Mouse (Mus musculus): Measurements from ENCODE around the gene Upk3a. TPM values are rescaled to one million over a fixed set of nuclear protein-coding genes. Genes with fewer than 3 reads are reported as not detected.

The Upk3a gene
- total RNA-seq, 2 experiments from 2014 or later, result not detected

GRCm38 (mm10) chr15:85054098-85054497, 37.2 kb downstream of the Upk3a start:
- no peak for DNase-seq

DNA sequence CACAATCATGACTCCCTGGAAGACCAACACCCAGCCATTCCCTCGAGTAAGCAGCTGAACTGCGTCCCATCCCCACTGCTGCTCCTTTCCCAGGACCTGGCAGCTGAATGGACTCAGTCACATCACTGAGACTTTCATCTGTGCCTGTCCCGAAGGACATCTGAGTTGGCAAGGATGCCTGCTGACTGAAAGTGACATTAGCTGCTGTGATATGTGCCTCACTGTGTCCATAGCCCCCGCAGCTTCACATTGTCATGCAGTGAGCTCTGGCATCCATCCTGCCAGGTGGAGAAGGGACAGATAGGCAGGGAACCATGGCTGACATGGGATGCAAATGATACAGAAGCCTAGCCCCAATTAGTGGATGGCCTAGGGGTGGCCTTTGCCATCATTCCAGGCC, 38.2 kb downstream of the Upk3a start:
- DNase-seq, result no peak

DNA sequence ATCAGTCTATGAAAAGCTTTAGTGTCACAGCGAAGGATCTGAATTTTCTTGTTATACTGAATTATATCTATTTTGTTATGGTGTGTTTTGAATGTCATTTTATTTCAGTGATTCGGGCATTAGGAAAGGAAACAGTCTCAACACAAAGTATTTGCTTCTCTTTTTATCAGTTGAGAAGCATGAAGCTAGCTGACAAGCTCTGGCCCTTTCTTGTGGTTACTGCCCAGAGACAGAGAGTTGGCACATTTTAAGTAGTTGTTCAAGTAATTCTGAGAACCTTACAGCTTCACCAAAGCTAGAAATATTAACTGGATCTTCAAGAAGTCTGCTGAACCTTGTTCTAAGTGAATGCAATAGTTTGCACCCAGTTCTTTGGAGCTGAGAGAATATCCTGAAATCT, 46.5 kb downstream of the Upk3a start:
- DNase-seq, result no peak

- DNase-seq, result no peak
Measured at GRCm38 (mm10) chr15:85070561-85070960, 53.6 kb downstream of the Upk3a start.

Other genes starting within 250 kb of the Upk3a start
- gene Phf21b, start 161.1 kb upstream of the Upk3a start, total RNA-seq (2021), result 1 to 10 TPM; 1.1 to 1.2 TPM
- gene Gm29666, start 97.1 kb upstream of the Upk3a start, total RNA-seq (2021), result under 1 TPM; 0.14 to 0.32 TPM
- 10 to 100 TPM; 14.5 to 17.9 TPM for gene Nup50, start 93.7 kb upstream of the Upk3a start, total RNA-seq (2021)
- gene 5031439G07Rik, start 28.6 kb upstream of the Upk3a start, total RNA-seq (2021), result 10 to 100 TPM; 23.5 to 27.3 TPM
- gene Fam118a, start 11.8 kb downstream of the Upk3a start, total RNA-seq (2021), result 1 to 10 TPM; 7.0 to 7.1 TPM
- under 1 TPM in 1 of 2 experiments, not detected in 1; 0.34 TPM for gene Smc1b, start 114.8 kb downstream of the Upk3a start, total RNA-seq (2021)
- gene Ribc2, start 114.9 kb downstream of the Upk3a start, total RNA-seq (2021), result not detected
- gene Fbln1, start 188.8 kb downstream of the Upk3a start, total RNA-seq (2021), result 10 to 100 TPM; 18.7 to 23.4 TPM

Data from gastrocnemius, postnatal 10 days (tissue).